Mouse (Mus musculus): Measurements from ENCODE around the gene Ddit4.

Ddit4 gene

DNA sequence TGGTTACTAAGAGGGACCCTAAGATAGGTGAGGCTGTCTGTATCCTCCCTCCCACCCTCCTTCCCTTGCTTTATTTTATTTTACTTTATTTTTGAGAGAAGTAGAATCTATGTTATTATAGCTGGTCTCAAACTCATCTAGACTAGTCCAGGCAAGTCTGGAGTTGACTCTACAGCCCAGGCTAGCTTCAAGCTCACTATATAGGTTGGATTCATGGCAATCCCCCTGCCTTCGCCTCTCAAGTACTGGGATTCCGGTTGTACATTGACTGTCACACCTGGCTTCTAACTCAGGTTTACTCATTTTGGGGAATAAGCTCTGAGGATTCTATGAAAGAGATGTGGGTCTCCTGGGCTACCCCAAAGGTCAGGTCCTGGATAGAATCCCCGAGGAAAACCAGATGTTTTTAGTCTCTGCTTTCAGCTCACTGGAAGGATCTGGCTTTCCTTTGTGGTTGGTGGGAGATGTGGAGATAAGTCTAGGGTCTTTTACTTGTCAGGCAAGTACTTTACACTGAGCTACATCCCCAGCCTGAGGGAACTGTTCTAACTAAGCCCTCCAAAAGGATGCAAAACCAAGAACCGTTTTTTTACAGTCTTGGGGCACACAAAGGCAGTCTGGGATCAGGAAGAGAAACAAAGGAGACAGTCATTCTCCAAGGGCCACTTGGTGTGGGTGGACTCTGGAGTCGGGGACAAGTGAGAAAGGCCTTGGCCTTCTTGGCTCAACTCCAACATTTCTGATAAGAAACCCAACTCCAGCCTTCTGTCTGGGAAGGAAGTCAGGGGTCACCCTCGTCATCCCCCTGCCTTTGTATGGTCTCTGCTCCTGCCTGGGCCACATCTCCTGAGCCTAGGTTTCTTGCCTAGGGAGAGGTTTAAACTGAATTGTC, 3.0 kb downstream of the Ddit4 start:
- no peak for DNase-seq

DNA sequence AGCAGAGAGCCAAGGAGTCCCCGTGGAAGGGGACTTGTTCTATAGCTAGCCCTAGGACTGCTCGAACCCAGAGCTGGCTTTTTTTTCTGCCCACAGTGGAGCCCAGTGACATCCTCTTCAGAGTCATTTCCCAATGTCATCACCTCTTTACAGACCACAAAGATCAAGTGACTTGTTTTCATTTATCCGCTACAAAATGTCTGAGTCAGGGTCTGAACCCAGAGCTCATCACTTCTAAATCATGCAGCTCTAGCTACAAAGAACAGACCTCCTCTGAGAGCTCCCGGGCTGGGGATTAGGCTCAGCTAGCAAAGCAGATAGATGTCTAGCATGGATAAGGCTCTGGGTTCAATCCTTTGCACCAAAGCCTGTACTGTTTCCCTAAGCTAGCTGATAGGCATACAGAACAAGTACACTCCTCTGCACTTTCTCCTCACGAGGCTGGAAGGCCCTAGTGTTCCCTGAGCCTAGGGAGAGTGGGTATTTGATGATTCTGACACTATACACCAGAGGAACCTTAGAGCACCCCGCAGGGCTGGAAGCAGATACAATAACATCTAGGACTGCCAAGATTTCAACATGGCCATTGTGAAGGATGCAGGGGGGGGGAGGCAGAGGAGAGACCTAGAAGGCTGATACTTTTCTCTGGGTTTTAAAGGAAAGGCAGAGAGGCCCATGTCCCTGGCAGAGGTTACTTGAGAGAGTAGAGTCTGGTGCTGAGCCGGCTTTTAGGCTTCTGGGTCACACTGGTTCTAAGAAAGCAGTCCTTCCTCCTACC, 4.1 kb downstream of the Ddit4 start:
- DNase-seq: no peak

GRCm38 (mm10) chr10:59946362-59946761, 5.3 kb downstream of the Ddit4 start:
- no peak for DNase-seq

DNA sequence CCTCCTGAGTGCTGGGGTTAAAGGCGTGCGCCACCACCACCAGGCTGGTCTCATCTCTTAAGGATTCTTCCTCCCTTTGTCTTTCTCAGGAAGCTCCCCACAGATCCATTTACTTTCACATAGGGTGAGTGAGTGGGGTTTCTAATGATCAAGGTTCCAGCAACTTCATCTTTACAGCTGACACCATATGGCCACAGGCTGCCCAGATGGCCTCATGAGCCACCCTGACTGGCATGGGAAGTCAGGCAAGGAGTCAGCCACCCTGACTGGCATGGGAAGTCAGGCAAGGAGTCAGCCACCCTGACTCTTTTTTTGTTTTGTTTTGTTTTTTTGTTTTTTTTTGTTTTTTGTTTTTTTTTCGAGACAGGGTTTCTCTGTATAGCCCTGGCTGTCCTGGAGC, 6.2 kb downstream of the Ddit4 start:
- no peak for DNase-seq

- DNase-seq: peak; percentile 71 to 74
Observed at GRCm38 (mm10) chr10:59943421-59943989, 8.1 kb downstream of the Ddit4 start.

DNA sequence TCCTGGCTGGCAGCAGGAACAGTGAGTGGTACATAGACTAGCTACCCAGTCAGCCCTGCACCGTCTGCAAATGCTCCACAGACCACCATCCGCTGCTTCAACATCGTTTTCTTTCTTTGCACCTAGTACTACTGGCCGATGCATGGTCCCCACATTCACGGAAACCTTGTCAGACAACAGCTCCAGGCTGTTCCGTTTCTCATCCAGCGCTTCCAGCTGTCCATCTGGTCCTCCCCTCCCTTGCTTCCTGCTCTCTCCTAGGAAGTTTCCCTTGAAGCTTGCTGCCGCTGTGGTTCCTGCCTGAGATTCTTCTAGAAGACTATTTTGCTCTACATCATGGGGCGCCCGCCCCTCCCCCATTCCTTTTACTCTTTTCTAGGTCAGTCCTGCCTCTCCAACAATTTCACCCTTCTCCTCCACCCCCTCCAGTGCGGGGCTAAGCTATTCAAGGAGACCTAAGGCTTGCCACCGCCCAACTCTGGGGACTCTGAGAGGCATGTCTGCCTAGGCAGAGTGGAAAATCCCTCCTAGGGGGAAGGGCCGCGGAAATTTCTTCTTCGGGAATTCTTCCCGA, 8.7 kb downstream of the Ddit4 start:
- peak; percentile 58 to 72 for DNase-seq

- DNase-seq: no peak
Observed at GRCm38 (mm10) chr10:59942281-59942846, 9.3 kb downstream of the Ddit4 start.

- DNase-seq: no peak
Observed at GRCm38 (mm10) chr10:59939081-59939480, 12.6 kb downstream of the Ddit4 start.

DNA sequence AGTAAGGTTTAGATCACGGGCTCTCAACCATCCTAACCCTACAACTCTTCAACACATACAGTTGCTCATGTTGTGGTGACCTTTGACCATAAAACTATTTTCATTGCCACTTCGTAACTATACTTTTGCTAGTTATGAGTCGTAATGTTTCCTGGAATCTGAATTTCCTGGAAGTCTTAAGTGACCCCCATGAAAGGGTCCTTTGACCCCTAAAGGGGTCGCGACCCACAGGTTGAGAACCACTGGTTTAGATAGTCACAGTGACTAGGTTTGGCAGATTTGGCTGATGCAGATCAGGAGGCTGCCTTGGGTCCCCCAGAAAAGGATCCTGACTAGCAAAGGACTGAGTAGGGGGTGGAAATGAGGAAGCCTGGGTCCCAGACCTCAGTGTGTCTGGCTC, 13.0 kb downstream of the Ddit4 start:
- DNase-seq: no peak

- no peak for DNase-seq
Observed at GRCm38 (mm10) chr10:59936058-59936856, 15.4 kb downstream of the Ddit4 start.

DNA sequence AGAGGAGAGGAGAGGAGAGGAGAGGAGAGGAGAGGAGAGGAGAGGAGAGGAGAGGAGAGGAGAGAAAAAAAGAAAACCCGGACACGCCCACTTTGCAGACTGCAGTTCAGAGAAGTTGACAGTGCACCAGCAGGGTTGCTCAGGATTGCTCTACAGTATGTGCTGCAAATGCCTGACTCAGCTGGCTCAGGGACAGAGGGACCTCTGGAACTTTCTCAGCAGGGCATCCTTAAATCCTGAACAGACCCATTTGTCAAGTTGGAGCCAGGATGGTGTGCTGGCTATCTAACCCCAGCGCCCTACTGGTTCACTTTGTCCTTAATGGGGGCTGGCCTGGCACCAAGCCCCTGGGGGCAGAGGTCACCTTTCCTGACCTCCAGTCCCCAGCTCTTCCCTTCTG, 17.6 kb downstream of the Ddit4 start:
- no peak for DNase-seq

GRCm38 (mm10) chr10:59932521-59932920, 19.1 kb downstream of the Ddit4 start:
- peak in 1 of 2 experiments; percentile 47 for DNase-seq

GRCm38 (mm10) chr10:59930996-59931395, 20.6 kb downstream of the Ddit4 start:
- no peak for DNase-seq

- DNase-seq: no peak
Observed at GRCm38 (mm10) chr10:59929205-59929604, 22.4 kb downstream of the Ddit4 start.

DNA sequence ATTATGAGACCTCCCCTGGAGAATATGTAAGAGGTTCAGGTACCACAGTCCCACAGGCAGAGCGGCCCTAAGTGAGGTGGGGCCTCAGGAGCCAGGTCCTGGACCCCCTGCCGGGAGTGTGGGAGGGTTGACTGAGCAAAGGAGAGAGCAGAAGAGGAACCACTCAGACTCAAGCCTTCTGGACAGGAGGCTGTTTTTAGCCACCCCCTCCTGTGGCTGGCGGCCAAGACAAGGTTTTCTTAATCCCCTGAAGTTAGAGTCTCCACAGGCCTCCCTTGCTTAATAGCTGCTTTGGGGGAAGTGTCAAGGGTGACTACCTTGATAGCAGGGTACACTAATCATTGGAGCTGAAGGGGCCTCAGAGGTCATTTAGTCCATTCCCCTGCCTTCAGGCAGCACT, 27.3 kb downstream of the Ddit4 start:
- no peak for DNase-seq

DNA sequence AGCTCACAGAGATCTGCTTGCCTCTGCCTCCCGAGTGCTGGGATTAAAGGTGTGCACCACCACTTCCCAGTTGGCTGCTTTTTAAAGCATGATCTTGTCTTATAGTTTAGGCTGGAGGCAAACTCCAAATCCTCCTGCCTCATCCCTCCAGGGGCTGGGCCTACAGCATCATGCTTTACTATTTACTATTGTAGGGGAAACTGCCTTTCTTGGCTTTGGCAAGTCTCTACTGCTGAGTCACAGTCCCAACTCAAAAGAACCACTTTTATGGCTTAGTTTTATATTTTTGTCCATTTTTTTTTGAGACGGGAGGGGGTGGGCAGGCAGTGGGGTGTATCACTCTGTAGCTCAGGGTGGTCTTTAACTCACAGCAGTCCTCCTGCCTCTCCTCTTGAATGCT, 28.1 kb downstream of the Ddit4 start:
- DNase-seq: no peak

DNA sequence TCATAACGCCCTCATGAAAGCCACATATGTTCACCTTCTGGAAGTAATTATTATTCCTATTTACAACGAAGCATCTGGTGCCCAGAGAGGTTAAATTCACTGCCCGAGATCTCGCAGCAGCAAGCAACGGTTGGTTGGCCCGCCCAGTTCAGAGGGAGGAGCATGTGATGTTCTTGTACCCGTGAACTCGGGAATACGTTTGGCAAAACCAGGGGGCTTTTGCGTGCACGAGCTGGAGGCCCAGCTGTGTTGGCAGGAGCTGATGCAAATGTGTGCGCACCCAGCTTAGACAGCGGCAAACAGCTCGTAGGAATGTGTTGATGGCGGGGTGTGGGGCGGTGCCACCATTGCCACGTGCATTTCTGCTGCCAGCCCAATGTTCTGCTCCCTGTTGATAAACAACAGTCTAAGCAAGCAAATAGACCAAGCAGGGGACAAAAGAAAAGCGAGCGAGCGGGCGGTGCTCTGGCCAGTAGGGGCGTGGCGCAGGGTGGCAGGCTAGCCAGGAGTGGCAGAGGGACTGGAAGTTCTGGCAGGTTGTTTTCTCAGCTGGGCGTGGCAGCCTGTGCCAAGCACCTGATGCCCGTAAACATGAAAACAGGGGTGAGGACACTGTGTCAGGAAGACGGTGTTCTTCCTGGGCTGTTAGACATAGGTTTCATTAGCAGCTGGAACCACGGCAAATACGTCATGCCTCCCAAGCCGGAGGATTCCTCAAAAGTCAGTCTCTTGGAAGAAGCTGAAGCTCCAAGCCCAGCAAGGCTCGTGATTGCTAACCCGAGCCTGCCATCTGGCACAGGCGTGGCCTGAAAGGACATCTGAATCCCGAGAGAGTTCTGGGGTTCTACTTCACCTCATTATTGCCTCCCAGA, 30.6 kb downstream of the Ddit4 start:
- DNase-seq: peak; percentile 78 to 81

- DNase-seq: no peak
Observed at GRCm38 (mm10) chr10:59920485-59920809, 31.2 kb downstream of the Ddit4 start.

DNA sequence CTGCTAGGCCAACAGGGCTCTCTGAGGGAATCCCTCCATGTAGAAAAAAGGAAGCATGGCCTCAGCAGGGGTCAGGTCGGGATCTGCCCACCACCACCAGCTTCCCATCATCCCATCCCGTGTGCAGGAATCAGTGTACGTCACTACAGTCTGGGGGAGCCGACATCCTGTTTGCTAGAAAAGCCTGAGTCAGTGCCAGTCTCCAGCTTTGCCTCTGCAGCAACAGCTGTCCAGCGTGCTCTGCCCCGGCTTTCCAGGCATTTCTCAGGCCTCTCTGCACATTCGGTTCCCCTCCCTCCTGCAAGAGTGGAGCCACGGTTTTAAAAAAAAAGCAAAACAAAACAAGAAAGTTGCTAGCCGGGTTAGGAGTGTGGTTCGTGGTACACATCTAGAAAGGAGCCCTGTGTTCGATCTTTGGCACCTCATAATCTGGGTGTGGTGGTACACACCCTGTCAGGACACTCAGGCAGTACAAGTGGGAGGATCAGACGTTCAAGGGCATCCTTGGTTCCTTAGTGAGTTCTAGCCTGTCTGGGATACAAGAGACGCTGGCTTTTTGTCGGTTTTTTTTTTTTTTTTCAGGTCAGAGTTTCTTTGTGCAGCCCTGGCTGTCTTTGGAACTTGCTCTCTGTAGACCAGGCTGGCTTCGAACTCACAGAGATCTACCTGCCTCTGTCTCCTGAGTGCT, 32.0 kb downstream of the Ddit4 start:
- no peak for DNase-seq

DNA sequence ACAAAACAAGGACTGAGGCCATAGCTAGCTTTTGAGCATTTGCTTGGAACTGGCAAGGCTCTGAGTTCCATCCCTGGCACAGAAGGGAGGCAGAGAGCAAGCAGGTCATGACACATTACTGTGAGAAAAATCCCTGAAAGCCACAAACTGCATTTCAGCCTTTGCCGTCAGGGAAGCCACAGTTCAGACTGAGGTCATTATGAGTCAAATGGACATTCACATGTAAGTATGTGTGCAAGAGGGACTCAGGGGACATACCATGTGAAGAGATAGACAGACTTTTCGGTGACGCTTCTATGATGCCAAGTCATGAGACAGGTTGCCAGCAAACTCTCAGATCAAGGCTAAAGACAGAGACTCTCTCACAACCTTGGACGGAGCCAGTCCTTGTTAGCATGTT, 33.5 kb downstream of the Ddit4 start:
- DNase-seq: no peak

- DNase-seq: no peak
Observed at GRCm38 (mm10) chr10:59916649-59917048, 35.0 kb downstream of the Ddit4 start.

All from kidney, adult 8-10 months (tissue).